Mouse (Mus musculus): ENCODE data around the gene Clns1a.

Gene Clns1a

GRCm38 (mm10) chr7:97696506-97697254, at the start of gene Clns1a:
Clns1a (plus strand) TSS chr7:97696634.
- peak; percentile 87 for DNase-seq (ENCODE audit: low read depth, low spot score)

- no peak for DNase-seq (ENCODE audit: low read depth, low spot score)
Observed at GRCm38 (mm10) chr7:97647656-97648055, 48.8 kb upstream of the Clns1a start.

- no peak for DNase-seq (ENCODE audit: low read depth, low spot score)
Observed at GRCm38 (mm10) chr7:97650729-97651128, 45.7 kb upstream of the Clns1a start.

GRCm38 (mm10) chr7:97656144-97656543, 40.3 kb upstream of the Clns1a start:
- DNase-seq (ENCODE audit: low read depth, low spot score), result no peak

GRCm38 (mm10) chr7:97661634-97662033, 34.8 kb upstream of the Clns1a start:
- DNase-seq (ENCODE audit: low read depth, low spot score), result no peak

GRCm38 (mm10) chr7:97679239-97679638, 17.2 kb upstream of the Clns1a start:
- DNase-seq (ENCODE audit: low read depth, low spot score), result no peak

- DNase-seq (ENCODE audit: low read depth, low spot score), result no peak
Observed at GRCm38 (mm10) chr7:97687831-97688230, 8.6 kb upstream of the Clns1a start.

GRCm38 (mm10) chr7:97695441-97695840, 993 bp upstream of the Clns1a start:
- no peak for DNase-seq (ENCODE audit: low read depth, low spot score)

- DNase-seq (ENCODE audit: low read depth, low spot score), result no peak
Observed at GRCm38 (mm10) chr7:97696133-97696505, 315 bp upstream of the Clns1a start.

- DNase-seq (ENCODE audit: low read depth, low spot score), result no peak
Observed at GRCm38 (mm10) chr7:97700173-97700572, 3.7 kb downstream of the Clns1a start.

- DNase-seq (ENCODE audit: low read depth, low spot score), result no peak
Observed at GRCm38 (mm10) chr7:97701106-97701505, 4.7 kb downstream of the Clns1a start.

GRCm38 (mm10) chr7:97707123-97707522, 10.7 kb downstream of the Clns1a start:
- no peak for DNase-seq (ENCODE audit: low read depth, low spot score)

- DNase-seq (ENCODE audit: low read depth, low spot score), result no peak
Observed at GRCm38 (mm10) chr7:97707809-97708208, 11.4 kb downstream of the Clns1a start.

- no peak for DNase-seq (ENCODE audit: low read depth, low spot score)
Observed at GRCm38 (mm10) chr7:97709204-97709603, 12.8 kb downstream of the Clns1a start.

- DNase-seq (ENCODE audit: low read depth, low spot score), result no peak
Observed at GRCm38 (mm10) chr7:97714651-97715050, 18.2 kb downstream of the Clns1a start.

- no peak for DNase-seq (ENCODE audit: low read depth, low spot score)
Observed at GRCm38 (mm10) chr7:97717326-97717725, 20.9 kb downstream of the Clns1a start.

- DNase-seq (ENCODE audit: low read depth, low spot score), result no peak
Observed at GRCm38 (mm10) chr7:97719078-97719477, 22.6 kb downstream of the Clns1a start.

GRCm38 (mm10) chr7:97720109-97720508, 23.7 kb downstream of the Clns1a start:
- no peak for DNase-seq (ENCODE audit: low read depth, low spot score)

GRCm38 (mm10) chr7:97722278-97722918, 26.0 kb downstream of the Clns1a start:
- peak; percentile 22 for DNase-seq (ENCODE audit: low read depth, low spot score)

- no peak for DNase-seq (ENCODE audit: low read depth, low spot score)
Observed at GRCm38 (mm10) chr7:97723646-97724538, 27.5 kb downstream of the Clns1a start.

GRCm38 (mm10) chr7:97725401-97725800, 29.0 kb downstream of the Clns1a start:
- no peak for DNase-seq (ENCODE audit: low read depth, low spot score)

- DNase-seq (ENCODE audit: low read depth, low spot score), result no peak
Observed at GRCm38 (mm10) chr7:97726080-97726479, 29.6 kb downstream of the Clns1a start.
